Mouse (Mus musculus): Measurements from ENCODE around the gene Gm29644. TPM values are rescaled to one million over a fixed set of nuclear protein-coding genes. Genes with fewer than 3 reads are reported as not detected.
"Not testable (repeated sequence)": the region's sequence is repeated elsewhere in the genome, so short reads cannot be mapped to it uniquely, and the experiment has no call there.

Gene Gm29644
- polyA plus RNA-seq (2015; fragmentation: Nextera tagmentation; extraction: Ambion mirVana), result not detected in 2 replicates

DNA sequence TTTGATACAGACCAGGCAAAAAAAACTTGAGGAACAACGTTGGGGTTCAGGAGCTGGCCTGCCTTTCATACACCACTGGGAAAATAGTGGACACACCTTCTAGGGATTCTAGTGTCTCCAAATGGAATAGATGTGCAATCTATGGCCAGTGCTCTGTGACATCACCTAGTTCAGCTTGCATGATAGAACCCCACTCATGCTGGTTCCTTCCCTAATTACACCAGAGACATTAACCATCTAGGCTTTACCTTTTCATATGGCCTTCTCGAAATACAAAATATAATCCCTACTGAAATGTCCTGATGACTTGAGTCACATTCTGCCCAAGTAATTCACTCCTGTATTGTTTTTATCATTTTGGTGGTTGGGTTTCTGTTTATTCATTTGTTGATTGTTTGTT, at the start of gene Gm29644, which contains the start of gene Gm29423:
Gene Gm29644, minus strand, starts transcription at position 157 of the 400 bp plus-strand sequence.
Gene Gm29423, minus strand, starts transcription at position 101 of the 400 bp plus-strand sequence.
- not testable (repeated sequence) for H3K4me2 ChIP-seq (replicated peaks); H3K4me1 ChIP-seq (replicated peaks); H3K9ac ChIP-seq; H3K27me3 ChIP-seq (replicated peaks); H3K36me3 ChIP-seq; H3K27ac ChIP-seq; H3K9me3 ChIP-seq; ATAC-seq; H3K4me3 ChIP-seq (replicated peaks)
- WGBS, result no CpG with 5 or more reads among the region's 2 CpGs

- WGBS, result no CpG with 5 or more reads among the region's 4 CpGs
- not testable (repeated sequence) for H3K27me3 ChIP-seq (replicated peaks); H3K4me2 ChIP-seq (replicated peaks); H3K4me3 ChIP-seq (replicated peaks); H3K36me3 ChIP-seq; H3K9me3 ChIP-seq; H3K4me1 ChIP-seq (replicated peaks); ATAC-seq; H3K27ac ChIP-seq; H3K9ac ChIP-seq
Observed at GRCm38 (mm10) chrY:70273542-70273941, 29.6 kb downstream of the Gm29644 start, which contains the start of gene Gm21118. Gene Gm21118 (minus strand): TSS chrY:70273642.

Other genes with a start within 250 kb of the Gm29644 start
- gene Gm21118, start 29.7 kb downstream of the Gm29644 start, polyA plus RNA-seq (2015; fragmentation: Nextera tagmentation; extraction: Ambion mirVana), result not detected in 2 replicates
- not detected in 2 replicates for gene Gm29423, start 56 bp downstream of the Gm29644 start, polyA plus RNA-seq (2015; fragmentation: Nextera tagmentation; extraction: Ambion mirVana)
- not detected in 2 replicates for gene Gm20888, start 138.5 kb upstream of the Gm29644 start, polyA plus RNA-seq (2015; fragmentation: Nextera tagmentation; extraction: Ambion mirVana)